ENCODE assay signal across 7 mouse cellular contexts in the genomic region with DNA sequence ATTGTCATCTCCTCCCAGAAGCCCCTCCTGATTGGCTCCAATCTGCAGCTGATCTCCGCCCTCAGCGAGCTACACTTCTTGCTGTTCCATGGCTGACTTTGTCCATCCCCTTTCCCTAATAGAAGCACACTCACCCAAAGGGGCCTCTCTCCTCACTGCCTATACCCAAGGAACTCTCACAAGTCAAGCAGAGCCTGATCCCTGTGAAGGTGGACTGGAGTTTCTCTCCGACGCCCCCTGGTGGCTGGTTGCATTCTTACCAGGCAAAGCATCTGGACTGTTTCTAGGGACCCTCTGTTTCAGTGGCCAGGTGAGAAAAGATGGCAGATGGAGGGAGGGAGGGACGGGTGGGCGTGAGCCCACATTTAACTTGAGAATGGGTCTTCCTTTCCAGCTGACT. TPM values are rescaled to one million over a fixed set of nuclear protein-coding genes. Genes with fewer than 3 reads are reported as not detected.
A peak's percentile ranks its signal among the peaks of the same experiment; 100 is the strongest.
DNase-seq lines count a peak whose midpoint lies in the region; ATAC-seq and TF ChIP-seq lines count a peak whose summit lies in the region.

No protein-coding gene starts in this region.

- TF ChIP-seq EP300 in MEL (IDR thresholded peaks at IDR 0.05; ENCODE audit: low read depth in 1 of 2, low read length in 2 of 2): no peak

- peak; percentile 49 for TF ChIP-seq RAD21 in MEL (IDR thresholded peaks at IDR 0.05; ENCODE audit: low read depth, low read length)

- H3K27ac ChIP-seq in MEL (ENCODE audit: control insufficient read depth, low read depth, low read length): no peak overlapping the region
- H3K27ac ChIP-seq in bone marrow, adult 2 months (ENCODE audit: control insufficient read depth, insufficient read depth, low read depth, low read length, poor library complexity): no peak overlapping the region
- H3K27ac ChIP-seq in embryonic facial prominence, embryonic 12.5 days: no peak overlapping the region

- H3K4me2 ChIP-seq in embryonic facial prominence, embryonic 12.5 days (replicated peaks): no peak overlapping the region

- H3K9me3 ChIP-seq in MEL (replicated peaks; ENCODE audit: insufficient read depth, low read length): no peaks in the 10 kb centered on the region
- no peaks in the 10 kb centered on the region for H3K9me3 ChIP-seq in embryonic facial prominence, embryonic 12.5 days

- peak; percentile 76 for DNase-seq in MEL (ENCODE audit: low read depth, low spot score)
- DNase-seq in left cerebral cortex, postnatal 14 days (ENCODE audit: low spot score in 2 of 2): peak; percentile 59 to 75
- peak; percentile 81 for DNase-seq in mesoderm, embryonic 11.5 days (ENCODE audit: low read depth, low spot score)
- peak; percentile 92 for DNase-seq in right cerebral cortex, postnatal 4 days

- H3K79me2 ChIP-seq in MEL (ENCODE audit: control insufficient read depth, insufficient read depth, low read length, poor library complexity): no peaks in the 10 kb centered on the region

- H3K4me1 ChIP-seq in MEL (ENCODE audit: control insufficient read depth in 1 of 2, insufficient read depth in 2 of 2, low read length in 2 of 2): peaks cover 0 to 6% of the 10 kb centered on the region in 2 experiments; a peak in 2 of 4 replicates
- H3K4me1 ChIP-seq in bone marrow, adult 2 months (ENCODE audit: control insufficient read depth, insufficient read depth, low read length): peaks cover 3% of the 10 kb centered on the region
- 0 out of 2 replicates have a peak, but pooled peaks cover 4% of the 10 kb centered on the region for H3K4me1 ChIP-seq in embryonic facial prominence, embryonic 12.5 days

- H3K36me3 ChIP-seq in MEL (ENCODE audit: control insufficient read depth in 1 of 2, insufficient read depth in 2 of 2, low read length in 2 of 2): peaks cover 0 to 2% of the 10 kb centered on the region in 2 experiments; a peak in 1 of 4 replicates
- no peaks in the 10 kb centered on the region for H3K36me3 ChIP-seq in embryonic facial prominence, embryonic 12.5 days

- no peak overlapping the region for H3K9ac ChIP-seq in MEL (ENCODE audit: control insufficient read depth, low read depth, low read length, poor library complexity, severe bottlenecking)
- no peak overlapping the region for H3K9ac ChIP-seq in embryonic facial prominence, embryonic 12.5 days

- TF ChIP-seq CTCF in MEL (IDR thresholded peaks at IDR 0.05 in 2 of 3, conservative IDR thresholded peaks at IDR 0.05 in 1 of 3; ENCODE audit: control insufficient read depth in 1 of 3, insufficient read depth in 1 of 3, low read depth in 2 of 3, low read length in 3 of 3, poor library complexity in 1 of 3, severe bottlenecking in 1 of 3): peak; percentile 88 to 94 (median 91)
- TF ChIP-seq CTCF in bone marrow, adult 2 months (IDR thresholded peaks at IDR 0.05; ENCODE audit: control insufficient read depth, insufficient read depth, low read length): peak; percentile 81

- ATAC-seq in embryonic facial prominence, embryonic 12.5 days (ENCODE audit: insufficient number of reproducible peaks, insufficient read depth, low FRiP score, low TSS enrichment): 0 out of 2 replicates have a peak, but pooled peaks have one; percentile 22
- ATAC-seq in hematopoietic stem cell, adult 5-6 weeks (replicated peaks in 1 of 2; ENCODE audit: insufficient read depth in 1 of 2, low FRiP score in 2 of 2, low TSS enrichment in 1 of 2, low read depth in 1 of 2, poor library complexity in 2 of 2, severe bottlenecking in 2 of 2): peak; percentile 44 to 50; a peak in 3 of 4 replicates

- no peak for TF ChIP-seq POLR2A in MEL (IDR thresholded peaks at IDR 0.05; ENCODE audit: control insufficient read depth in 1 of 2, insufficient read depth in 1 of 2, low read depth in 1 of 2, low read length in 2 of 2, poor library complexity in 1 of 2)
- TF ChIP-seq POLR2A in bone marrow, adult 2 months (IDR thresholded peaks at IDR 0.05; ENCODE audit: borderline replicate concordance, control insufficient read depth, low read depth, low read length): no peak

- H3K4me3 ChIP-seq in MEL (ENCODE audit: control insufficient read depth in 1 of 2, insufficient read depth in 1 of 2, low read depth in 2 of 2, low read length in 2 of 2): no peak overlapping the region
- no peak overlapping the region for H3K4me3 ChIP-seq in bone marrow, adult 2 months (replicated peaks; ENCODE audit: control insufficient read depth, low read depth, low read length)
- H3K4me3 ChIP-seq in embryonic facial prominence, embryonic 12.5 days: no peak overlapping the region

- WGBS in bone marrow, adult 2 months: 27% methylated on average over 6 of the region's 6 CpGs
- 35% methylated on average over 6 of the region's 6 CpGs for WGBS in embryonic facial prominence, embryonic 12.5 days

- intact Hi-C loops in left cerebral cortex, postnatal 14 days (cut with DNase I): loop anchor here (10.0 kb wide), 1 partner anchor 325 kb away; no protein-coding TSS in a partner anchor

- no peaks in the 10 kb centered on the region for H3K27me3 ChIP-seq in MEL (ENCODE audit: control insufficient read depth in 1 of 2, insufficient read depth in 2 of 2, low read length in 2 of 2)
- H3K27me3 ChIP-seq in embryonic facial prominence, embryonic 12.5 days: no peaks in the 10 kb centered on the region

TF ChIP-seq in MEL, 35 proteins besides CTCF, POLR2A, EP300 and RAD21:
- TF ChIP-seq SMC3 (IDR thresholded peaks at IDR 0.05; ENCODE audit: low read depth, low read length) (peak; percentile 84), ZC3H11A (IDR thresholded peaks at IDR 0.05; ENCODE audit: low read depth, low read length) (no peak)

RNA-seq across cellular contexts. Expression of gene Ubiad1, which starts 14.9 kb away (rescaled TPM):
- total RNA-seq in MEL (2012; rRNA removed): 17.1 and 19.4 TPM in 2 replicates
- 10 to 100 TPM in 1 of 2 experiments, not detected in 1; 24.3 TPM for polyA plus RNA-seq in MEL (2012; ENCODE audit: insufficient read depth in 1 of 2, insufficient read length in 2 of 2, low read depth in 1 of 2, low replicate concordance in 2 of 2, missing spikeins in 1 of 2)
- 2.0 and 3.2 TPM in 2 replicates for polyA plus RNA-seq in bone marrow, adult 2 months (2011; ENCODE audit: insufficient read depth, insufficient read length, low replicate concordance, missing spikeins)
- 19.6 and 21.3 TPM in 2 replicates for polyA plus RNA-seq in embryonic facial prominence, embryonic 12.5 days (2016; fragmentation: Nextera tagmentation; extraction: Ambion mirVana)
- 10.4 TPM in 2 replicates for total RNA-seq in hematopoietic stem cell, adult 5-6 weeks (2017)
- 1 to 10 TPM; 8.8 to 9.5 TPM for total RNA-seq in left cerebral cortex, postnatal 14 days (2021)

RNA-seq across cellular contexts. Expression of gene Mtor, which starts 18.7 kb away (rescaled TPM):
- total RNA-seq in MEL (2012; rRNA removed): 23.0 and 23.9 TPM in 2 replicates
- 10 to 100 TPM in 1 of 2 experiments, not detected in 1; 35.2 TPM for polyA plus RNA-seq in MEL (2012; ENCODE audit: insufficient read depth in 1 of 2, insufficient read length in 2 of 2, low read depth in 1 of 2, low replicate concordance in 2 of 2, missing spikeins in 1 of 2)
- polyA plus RNA-seq in bone marrow, adult 2 months (2011; ENCODE audit: insufficient read depth, insufficient read length, low replicate concordance, missing spikeins): 4.7 and 11.5 TPM in 2 replicates
- polyA plus RNA-seq in embryonic facial prominence, embryonic 12.5 days (2016; fragmentation: Nextera tagmentation; extraction: Ambion mirVana): 19.8 and 21.0 TPM in 2 replicates
- total RNA-seq in hematopoietic stem cell, adult 5-6 weeks (2017): 16.0 and 17.6 TPM in 2 replicates
- total RNA-seq in left cerebral cortex, postnatal 14 days (2021): 10 to 100 TPM; 87.2 to 89.3 TPM
